Mouse (Mus musculus): ENCODE results near the gene Dcaf1.

- TF ChIP-seq CTCF (IDR thresholded peaks at IDR 0.05; ENCODE audit: low read depth), result no peak
- no peak for TF ChIP-seq EP300 (optimal IDR thresholded peaks at IDR 0.05)
These were observed 32.3 kb upstream of the Dcaf1 start for GRCm38 (mm10) chr9:106789363-106789762.
